Mouse (Mus musculus) embryonic fibroblast, embryonic 13.5 days (primary cell): ENCODE measurements around the gene Tes3-ps. TPM values are rescaled to one million over a fixed set of nuclear protein-coding genes. Genes with fewer than 3 reads are reported as not detected.

Source experiments
- H3K27ac ChIP-seq: 2 replicates; pipeline ENCODE4 v1.5.1; 2012; ENCODE audit warnings: low read length, control low read depth, inconsistent platforms; ENCODE audit not compliant: insufficient read depth
- H3K4me1 ChIP-seq: 2 replicates; pipeline ENCODE4 v1.6.1; 2011; ENCODE audit warnings: low read length; ENCODE audit not compliant: control insufficient read depth, insufficient read depth
- H3K4me3 ChIP-seq: 2 replicates; pipeline ENCODE4 v1.5.1; 2011; ENCODE audit warnings: mild to moderate bottlenecking, control low read depth, low read length; ENCODE audit not compliant: insufficient read depth
- CTCF ChIP-seq: IDR thresholded peaks from 2 replicates; pipeline ENCODE4 v1.5.1; 2011; ENCODE audit warnings: mild to moderate bottlenecking, control low read depth, low read length, moderate library complexity, borderline replicate concordance; ENCODE audit not compliant: insufficient read depth
- POLR2A ChIP-seq: IDR thresholded peaks from 2 replicates; pipeline ENCODE4 v1.6.1; 2011; ENCODE audit warnings: low read depth, mild to moderate bottlenecking, control low read depth, low read length, moderate library complexity
- polyA plus RNA-seq: library from polyadenylated mRNA; stranded (reverse); fragments of >200 nt; gene quantifications from 2 replicates; pipeline ENCODE4 v1.2.4, GENCODE M21; 2011; ENCODE audit warnings: low read depth; ENCODE audit not compliant: missing spikeins, insufficient read length

The Tes3-ps gene
- polyA plus RNA-seq, 1 experiment: 4.2 TPM

DNA sequence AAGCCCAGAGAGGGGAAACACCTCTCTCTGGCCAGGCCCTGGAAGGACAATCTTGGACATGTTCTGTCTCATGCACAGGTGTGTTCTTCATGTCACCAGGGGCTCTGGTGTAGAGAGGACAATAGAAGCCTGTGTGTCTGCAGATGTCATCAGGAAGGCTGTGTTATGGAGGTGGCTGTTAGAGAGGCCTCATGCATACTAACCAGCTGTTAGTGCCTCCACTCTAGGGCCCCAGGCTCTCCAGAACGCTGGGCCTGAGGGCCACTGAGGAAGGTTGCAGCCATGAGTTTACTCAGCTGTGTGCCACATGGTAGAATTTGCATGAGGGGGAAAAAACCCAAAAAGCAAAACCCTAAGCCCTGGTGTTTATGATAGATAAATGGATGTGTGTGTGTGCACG lies 25.5 kb upstream of the Tes3-ps start:
- Histone ChIP-seq H3K4me1 (peaks cover 3% of the 10 kb centered on the region), H3K27ac (no peak overlapping the region), H3K4me3 (no peak overlapping the region)
- TF ChIP-seq CTCF: no peak
- no peak for TF ChIP-seq POLR2A

DNA sequence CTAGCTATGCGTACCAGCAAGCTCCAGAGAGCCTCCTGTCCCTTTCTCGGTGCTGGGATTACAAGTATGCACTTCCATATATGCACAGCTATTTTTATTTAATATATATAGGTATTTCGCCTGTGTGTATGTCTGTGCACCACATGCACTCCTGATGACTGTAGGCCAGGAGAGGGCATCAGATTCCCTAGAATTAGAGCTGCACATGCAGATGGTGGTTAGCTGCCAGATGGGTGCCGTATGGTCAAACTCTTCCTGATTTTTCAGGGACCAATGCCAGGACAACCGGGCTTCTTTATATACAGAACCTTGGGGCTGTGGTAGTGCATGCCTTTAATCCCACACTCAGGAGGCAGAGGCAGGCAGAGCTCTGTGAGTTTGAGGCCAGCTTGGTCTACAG lies 24.1 kb upstream of the Tes3-ps start:
- H3K27ac ChIP-seq: no peak overlapping the region

DNA sequence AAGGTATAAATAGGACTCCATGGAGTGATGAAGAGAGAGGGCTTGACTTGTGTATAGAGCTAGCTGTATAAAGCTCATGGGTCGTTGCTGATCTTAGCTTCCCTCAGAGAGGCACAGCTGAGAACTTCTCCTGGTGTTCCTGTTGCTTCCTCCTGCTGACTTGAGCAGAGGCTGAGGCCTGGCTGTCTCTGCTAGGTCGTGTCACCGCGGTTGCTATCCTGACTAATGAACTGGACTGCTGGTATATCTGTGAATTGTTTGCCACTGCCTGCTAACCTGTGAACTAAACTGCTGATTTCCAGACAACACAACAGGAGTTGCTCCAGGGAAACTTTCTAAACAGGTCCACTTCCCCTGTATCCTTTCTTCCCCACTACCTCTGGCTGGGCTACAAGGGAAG lies 22.8 kb upstream of the Tes3-ps start:
- no peak for TF ChIP-seq CTCF
- TF ChIP-seq POLR2A: no peak
- H3K27ac ChIP-seq: no peak overlapping the region
- no peak overlapping the region for H3K4me3 ChIP-seq
- peaks cover 3% of the 10 kb centered on the region for H3K4me1 ChIP-seq

More for the DNA sequence above, 24.1 kb upstream of the Tes3-ps start:
- peaks cover 3% of the 10 kb centered on the region for H3K4me1 ChIP-seq
- TF ChIP-seq POLR2A (no peak), CTCF (no peak)
- no peak overlapping the region for H3K4me3 ChIP-seq

DNA sequence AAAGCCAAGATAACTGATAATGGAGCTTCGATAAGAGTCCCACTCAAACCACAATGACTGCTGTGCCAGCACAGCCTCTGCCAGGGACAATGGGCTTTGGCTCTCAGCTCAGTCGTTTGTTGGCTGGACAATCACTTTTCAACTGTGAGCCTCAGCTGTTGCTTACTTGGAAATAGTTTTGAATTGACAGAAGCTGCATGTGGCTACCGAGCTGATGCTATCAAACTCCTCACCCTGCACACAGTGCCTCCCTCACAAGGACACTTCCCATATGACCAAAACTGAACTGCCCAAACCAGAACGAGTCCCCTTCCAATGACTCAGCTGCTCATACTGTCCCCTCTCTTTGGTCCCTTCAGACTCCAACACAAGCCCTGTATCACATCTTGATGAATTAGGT lies 22.3 kb upstream of the Tes3-ps start:
- no peak overlapping the region for H3K4me3 ChIP-seq
- H3K27ac ChIP-seq: no peak overlapping the region
- H3K4me1 ChIP-seq: peaks cover 3% of the 10 kb centered on the region
- TF ChIP-seq CTCF (no peak), POLR2A (no peak)

DNA sequence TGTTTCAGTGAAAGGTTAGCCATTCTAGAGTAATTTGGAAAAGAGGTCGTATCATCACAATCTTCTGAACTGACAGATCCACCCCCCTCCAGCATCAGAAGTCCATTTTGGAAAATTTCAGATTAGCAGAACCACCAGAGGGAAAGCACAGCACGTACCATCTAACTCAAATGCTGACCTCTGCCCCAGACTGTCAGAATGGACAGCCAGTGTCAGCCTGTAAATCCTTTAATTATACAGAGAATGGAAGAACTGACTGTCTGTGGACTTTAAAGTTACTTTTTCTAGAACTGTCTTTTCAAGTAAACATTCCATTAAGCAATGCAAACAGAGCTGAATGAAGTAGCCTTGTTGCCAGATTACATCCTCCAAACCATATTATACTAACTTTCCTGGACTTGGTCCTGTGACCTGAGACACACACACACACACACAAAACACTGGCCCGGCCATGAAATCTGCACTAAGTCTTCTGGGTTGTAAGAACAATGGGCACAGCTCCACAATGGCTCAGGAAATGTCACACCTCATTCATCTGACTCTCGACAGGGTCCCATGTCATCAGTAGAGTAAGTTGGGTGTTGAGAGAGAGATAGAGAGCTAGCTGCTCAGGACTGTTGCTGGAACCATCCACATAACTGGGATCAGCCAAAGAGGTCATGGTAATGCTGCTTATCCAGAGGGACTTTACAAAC lies 21.0 kb upstream of the Tes3-ps start:
- TF ChIP-seq POLR2A: no peak
- TF ChIP-seq CTCF: no peak
- Histone ChIP-seq H3K4me1 (no peaks in the 10 kb centered on the region; the same call in 1 of the 2 replicates), H3K27ac (no peak overlapping the region), H3K4me3 (no peak overlapping the region)

DNA sequence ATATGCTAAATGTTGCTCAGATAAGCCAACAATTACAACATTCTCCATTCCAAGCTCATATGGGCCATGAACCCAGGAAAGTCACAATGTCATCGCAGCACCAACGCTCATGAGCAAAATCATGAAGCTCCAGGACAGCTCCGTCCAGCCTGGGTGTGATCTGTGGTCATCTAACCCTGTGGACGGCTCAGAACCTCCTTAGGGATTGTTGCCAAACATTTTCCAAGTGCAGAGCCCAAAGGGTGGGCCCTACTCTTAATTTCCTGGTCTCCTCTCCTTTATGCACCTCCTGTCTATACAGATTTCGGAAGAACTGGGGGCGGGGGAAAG lies 20.5 kb upstream of the Tes3-ps start:
- Histone ChIP-seq H3K27ac (no peak overlapping the region), H3K4me3 (no peak overlapping the region), H3K4me1 (no peaks in the 10 kb centered on the region)
- TF ChIP-seq CTCF: no peak
- TF ChIP-seq POLR2A: no peak

DNA sequence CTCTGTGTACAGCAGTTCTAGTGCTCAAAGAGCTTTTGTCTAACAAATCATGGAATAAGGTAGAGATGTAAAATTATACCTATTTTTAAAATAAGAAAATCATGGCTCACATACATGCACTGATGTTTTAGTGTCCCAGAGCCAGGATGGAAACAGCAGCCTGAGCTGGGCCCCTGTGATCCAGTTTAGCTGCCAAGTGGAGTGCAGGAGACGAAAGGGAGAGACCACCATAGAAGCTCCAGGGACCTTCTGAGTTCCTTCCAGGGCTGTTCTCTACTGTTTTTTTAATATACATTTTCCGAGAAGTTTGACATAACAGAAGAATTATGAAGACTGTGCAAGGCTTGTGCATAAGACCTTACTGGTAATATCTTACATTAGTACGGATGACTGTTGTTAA lies 15.2 kb upstream of the Tes3-ps start:
- TF ChIP-seq POLR2A (no peak), CTCF (no peak)
- no peak overlapping the region for H3K27ac ChIP-seq
- no peak overlapping the region for H3K4me3 ChIP-seq
- H3K4me1 ChIP-seq: no peaks in the 10 kb centered on the region

DNA sequence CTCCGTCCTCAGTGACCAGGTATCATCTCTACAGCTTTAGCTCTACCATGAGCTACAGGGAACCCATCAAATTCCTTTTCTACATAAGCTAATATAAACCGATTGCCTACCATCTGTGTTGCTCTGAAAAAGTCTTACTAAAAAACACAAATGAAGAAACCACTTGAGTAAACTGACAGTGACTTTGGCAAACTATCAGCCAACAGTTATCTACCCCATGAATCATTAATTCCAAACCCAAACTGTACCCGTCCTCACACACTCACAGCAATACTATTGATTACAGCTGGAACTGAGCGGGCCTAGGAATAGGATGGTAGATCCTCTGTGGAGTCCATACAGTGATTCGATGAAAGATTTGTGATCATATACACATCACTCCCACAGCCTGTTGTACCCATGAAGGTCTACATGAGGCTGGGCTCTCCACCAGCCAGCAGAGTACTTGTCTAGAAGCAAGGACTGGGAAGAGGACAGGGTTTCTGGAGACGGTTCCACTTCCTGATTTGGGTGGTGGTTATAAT lies 14.2 kb upstream of the Tes3-ps start:
- Histone ChIP-seq H3K4me1 (no peaks in the 10 kb centered on the region), H3K4me3 (no peak overlapping the region), H3K27ac (no peak overlapping the region; the same call in 1 of the 2 replicates)
- TF ChIP-seq CTCF (no peak), POLR2A (no peak)

DNA sequence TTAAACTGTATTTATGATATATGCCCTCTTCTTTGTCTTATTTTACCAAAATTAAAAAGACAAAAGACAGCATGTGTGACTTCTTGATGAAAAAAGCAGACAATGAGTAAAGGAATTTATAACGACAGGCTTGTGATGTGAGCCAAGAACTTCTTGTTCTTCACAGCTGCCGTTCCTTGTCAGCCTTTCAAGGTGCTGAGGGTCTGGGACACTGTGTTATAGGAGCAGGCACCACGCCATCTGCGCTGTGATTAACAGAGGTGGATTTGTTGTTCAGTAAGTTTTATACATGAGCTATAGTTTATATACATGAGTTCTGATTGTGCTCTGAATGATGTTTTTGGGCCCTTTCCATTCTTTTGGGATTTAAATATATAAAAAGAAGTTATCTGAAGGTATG lies 13.7 kb upstream of the Tes3-ps start:
- Histone ChIP-seq H3K4me3 (no peak overlapping the region), H3K4me1 (no peaks in the 10 kb centered on the region), H3K27ac (no peak overlapping the region; the same call in 1 of the 2 replicates)
- TF ChIP-seq CTCF: no peak
- TF ChIP-seq POLR2A: no peak

DNA sequence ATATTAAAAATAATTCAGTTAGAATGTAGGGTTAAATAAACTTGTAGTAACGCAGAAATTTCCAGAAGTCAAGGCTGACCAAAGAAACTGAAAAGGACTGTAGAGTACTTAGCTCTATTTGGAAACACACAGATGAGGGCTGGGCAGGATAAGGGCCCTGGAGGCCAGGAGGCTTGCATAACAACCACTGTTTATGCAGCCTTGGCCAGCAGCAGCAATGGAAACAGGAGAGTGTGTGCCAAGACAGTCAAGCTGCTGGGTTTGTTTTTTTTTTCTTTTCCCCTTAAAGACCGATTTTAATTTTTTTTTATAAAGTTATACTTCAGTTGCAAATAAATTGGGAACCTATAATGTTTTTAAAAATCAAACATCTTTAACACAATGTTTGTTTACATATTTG lies 13.1 kb upstream of the Tes3-ps start:
- Histone ChIP-seq H3K4me1 (no peaks in the 10 kb centered on the region), H3K4me3 (no peak overlapping the region), H3K27ac (no peak overlapping the region)
- TF ChIP-seq POLR2A (no peak), CTCF (no peak)

DNA sequence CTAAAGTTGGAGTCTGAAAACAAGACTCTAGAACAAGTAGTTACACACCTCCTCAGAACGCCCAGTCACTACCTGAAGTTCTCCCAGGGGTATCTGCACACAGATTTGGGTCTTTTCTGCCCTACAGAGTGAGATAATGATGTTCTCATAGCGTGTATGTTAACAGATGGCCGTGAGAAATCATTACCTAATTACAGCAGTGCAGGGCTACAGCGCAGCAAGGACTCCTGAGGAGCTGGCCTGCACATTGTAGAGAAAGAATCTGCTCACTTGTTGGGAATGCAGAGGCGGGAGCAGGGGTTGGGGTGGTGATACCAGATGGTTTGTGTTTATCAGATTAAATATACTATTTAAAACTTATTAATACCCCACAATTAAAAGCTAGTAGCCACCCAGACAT lies 12.6 kb upstream of the Tes3-ps start:
- H3K4me1 ChIP-seq: no peaks in the 10 kb centered on the region
- no peak overlapping the region for H3K4me3 ChIP-seq
- TF ChIP-seq POLR2A (no peak), CTCF (no peak)
- peak overlapping the region; percentile 92 for H3K27ac ChIP-seq

DNA sequence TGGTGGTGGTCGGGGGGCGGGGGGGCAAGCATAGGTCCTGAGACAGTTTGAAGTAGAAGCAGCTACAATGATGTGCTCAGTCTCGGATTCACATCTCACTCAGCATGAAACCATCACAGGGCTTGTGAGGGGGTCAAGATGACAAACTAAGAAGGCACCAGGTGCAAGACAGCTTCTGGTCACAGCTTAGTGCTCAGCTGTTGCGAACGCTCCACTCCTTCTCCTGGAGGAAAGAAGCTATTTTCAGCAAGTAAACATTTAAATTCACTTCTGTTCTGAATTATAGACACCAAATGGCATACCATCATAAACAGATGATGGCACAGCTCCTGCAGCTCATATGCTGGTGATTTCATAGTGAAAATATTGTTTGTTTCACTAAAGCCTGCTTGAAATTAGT lies 7.7 kb upstream of the Tes3-ps start:
- Histone ChIP-seq H3K27ac (no peak overlapping the region), H3K4me1 (peaks cover 2% of the 10 kb centered on the region; the same call in 1 of the 2 replicates), H3K4me3 (no peak overlapping the region)
- TF ChIP-seq POLR2A (no peak), CTCF (no peak)
